Mouse (Mus musculus) lung, adult 2 months (tissue): ENCODE measurements around the gene Prl2c3. TPM values are rescaled to one million over a fixed set of nuclear protein-coding genes. Genes with fewer than 3 reads are reported as not detected.

ENCODE experiments used
- polyA plus RNA-seq: library from polyadenylated mRNA; depleted of rRNA; stranded (reverse); fragments of >200 nt; gene quantifications from 2 replicates; pipeline ENCODE4 v1.2.3, GENCODE M21; 2012; rRNA removed

Gene Prl2c3
- polyA plus RNA-seq, 1 experiment, result not detected

Other genes with a start within 250 kb of the Prl2c3 start
- 4.1 and 5.3 TPM in 2 replicates for gene Ero1lb, start 234.2 kb downstream of the Prl2c3 start, polyA plus RNA-seq
- gene Prl2c2, start 205.3 kb upstream of the Prl2c3 start, polyA plus RNA-seq, result not detected in 2 replicates